ENCODE assay signal across 8 mouse cellular contexts in genomic region chr13:56895386-56895785, GRCm38 (mm10). TPM values are rescaled to one million over a fixed set of nuclear protein-coding genes. Genes with fewer than 3 reads are reported as not detected.
A peak's percentile ranks its signal among the peaks of the same experiment; 100 is the strongest.
DNase-seq lines count a peak whose midpoint lies in the region; ATAC-seq lines count a peak whose summit lies in the region.
"Had no signal": no experiment of that assay in that cellular context is flagged by ENCODE, and none has a peak within 500 bp of the region (broad histone marks: within the 10 kb centered on the region; RNA-seq: fewer than 3 reads in every experiment).

No protein-coding gene starts in this region.

- H3K4me3 ChIP-seq in forebrain, embryonic 12.5 days (replicated peaks) = peak overlapping the region; percentile 16
- H3K4me3 ChIP-seq: embryonic facial prominence, embryonic 13.5 days had no signal

- no peaks in the 10 kb centered on the region for H3K4me1 ChIP-seq in forebrain, embryonic 12.5 days
- H3K4me1 ChIP-seq: embryonic facial prominence, embryonic 13.5 days had no signal

- H3K4me2 ChIP-seq in forebrain, embryonic 12.5 days = peak overlapping the region; percentile 40
- H3K4me2 ChIP-seq: embryonic facial prominence, embryonic 13.5 days had no signal

- H3K27ac ChIP-seq in forebrain, embryonic 12.5 days = no peak overlapping the region
- H3K27ac ChIP-seq: embryonic facial prominence, embryonic 13.5 days had no signal

- no peak overlapping the region for H3K9ac ChIP-seq in forebrain, embryonic 12.5 days
- H3K9ac ChIP-seq: embryonic facial prominence, embryonic 13.5 days had no signal

- 0 out of 2 replicates have a peak, but pooled peaks cover 2% of the 10 kb centered on the region for H3K27me3 ChIP-seq in forebrain, embryonic 12.5 days

- no peak for ATAC-seq in forebrain, embryonic 12.5 days (ENCODE audit: low FRiP score)

- H3K9me3 ChIP-seq in forebrain, embryonic 12.5 days = no peaks in the 10 kb centered on the region
- H3K9me3 ChIP-seq: embryonic facial prominence, embryonic 13.5 days had no signal

- 3% methylated on average over 17 of the region's 17 CpGs for WGBS in forebrain, embryonic 12.5 days

- peak; percentile 20 to 23 for DNase-seq in right cerebral cortex, adult 2 months (ENCODE audit: low spot score in 2 of 2)
- DNase-seq in right cerebral cortex, adult 18-20 months = no peak
- peak; percentile 75 to 83 for DNase-seq in adrenal gland, postnatal 36 days
- DNase-seq in hindlimb bud, embryonic 11.5 days (ENCODE audit: extremely low spot score, low read depth, low spot score) = peak; percentile 57
- peak; percentile 84 for DNase-seq in mesoderm, embryonic 11.5 days (ENCODE audit: low read depth, low spot score)
- peak; percentile 67 for DNase-seq in urinary bladder, postnatal 14 days (ENCODE audit: low spot score)

- H3K36me3 ChIP-seq in forebrain, embryonic 12.5 days (replicated peaks) = no peaks in the 10 kb centered on the region
- H3K36me3 ChIP-seq: embryonic facial prominence, embryonic 13.5 days had no signal

RNA-seq across cellular contexts. Expression of gene Trpc7, which starts 0.4 kb away (rescaled TPM):
- total RNA-seq in adrenal gland, postnatal 36 days (2021) = under 1 TPM; 0.13 to 0.26 TPM
- 0.92 and 0.94 TPM in 2 replicates for polyA plus RNA-seq in forebrain, embryonic 12.5 days (2016; fragmentation: Nextera tagmentation; extraction: Ambion mirVana)
